Mouse (Mus musculus) urinary bladder, postnatal 10 days (tissue): ENCODE results near the gene Svs2.
"Not testable (repeated sequence)": the region's sequence is repeated elsewhere in the genome, so short reads cannot be mapped to it uniquely, and the experiment has no call there.

Experiments
- DNase-seq: peaks from one replicate; pipeline ENCODE4 v3.0.0; 2022; ENCODE audit warnings: low spot score

Svs2 gene

DNA sequence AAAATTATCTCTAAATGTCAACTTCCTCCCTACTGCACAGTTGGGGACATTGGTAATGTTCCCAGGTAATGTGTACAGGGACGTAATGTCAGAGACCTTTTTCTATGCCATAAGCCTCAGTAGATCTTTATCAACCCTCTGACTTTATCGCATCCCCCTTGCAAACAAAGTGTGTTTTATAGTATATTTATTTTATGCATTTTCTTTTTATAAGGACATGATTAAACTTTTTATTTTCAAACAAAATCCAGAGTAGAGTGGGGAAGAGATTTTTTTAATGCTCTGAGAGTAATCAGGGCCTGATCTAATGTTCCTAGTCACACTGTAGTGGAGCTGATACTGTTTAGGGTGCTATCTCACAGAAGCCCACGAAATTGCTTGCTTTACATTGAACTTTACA is at the start of gene Svs2:
Gene Svs2, minus strand, starts transcription at position 101 of the 400 bp plus-strand sequence.
- no peak for DNase-seq

DNA sequence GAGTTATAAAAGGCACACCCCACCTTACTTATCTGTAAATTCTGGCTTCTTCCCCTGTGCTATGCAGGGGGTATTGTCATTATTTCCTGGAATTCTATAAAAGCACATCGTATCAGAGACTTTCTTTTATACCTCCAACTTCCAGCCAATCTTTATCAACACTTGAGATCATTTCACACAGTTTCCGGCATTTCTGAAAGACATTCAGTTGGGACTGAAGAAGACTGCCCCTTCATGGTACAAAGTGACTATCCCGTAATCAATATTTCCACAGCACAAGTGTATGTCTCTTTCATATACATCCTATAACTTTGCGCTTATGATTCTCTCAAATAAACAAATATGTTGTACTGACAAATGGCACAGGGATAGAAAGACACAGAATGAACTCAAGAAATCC is 40.1 kb upstream of the Svs2 start, which contains the start of gene Svs4:
Gene Svs4, minus strand, starts transcription at position 101 of the 400 bp plus-strand sequence.
- DNase-seq: no peak

DNA sequence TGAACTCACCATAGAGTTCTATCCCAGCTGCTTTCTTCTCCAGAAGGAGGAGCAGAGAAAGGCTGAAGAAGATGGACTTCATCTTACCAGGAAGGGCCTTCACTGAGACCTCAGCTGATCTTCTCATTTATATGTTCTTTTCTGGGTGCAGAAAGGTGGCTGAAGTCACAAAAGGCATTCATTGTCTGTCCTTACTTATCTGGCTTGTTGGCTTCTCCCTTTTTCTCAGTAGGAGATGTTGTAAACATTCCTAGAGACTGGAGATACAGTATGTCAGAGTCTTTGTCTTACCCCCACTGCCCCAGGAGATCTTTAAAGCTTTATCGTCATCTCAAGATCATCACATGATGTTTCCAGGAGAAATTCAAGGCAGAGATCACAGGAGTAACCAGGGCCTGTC is 18.3 kb upstream of the Svs2 start, which contains the start of gene Svs3b:
Gene Svs3b, minus strand, starts transcription at position 101 of the 400 bp plus-strand sequence.
- DNase-seq: not testable (repeated sequence)

DNA sequence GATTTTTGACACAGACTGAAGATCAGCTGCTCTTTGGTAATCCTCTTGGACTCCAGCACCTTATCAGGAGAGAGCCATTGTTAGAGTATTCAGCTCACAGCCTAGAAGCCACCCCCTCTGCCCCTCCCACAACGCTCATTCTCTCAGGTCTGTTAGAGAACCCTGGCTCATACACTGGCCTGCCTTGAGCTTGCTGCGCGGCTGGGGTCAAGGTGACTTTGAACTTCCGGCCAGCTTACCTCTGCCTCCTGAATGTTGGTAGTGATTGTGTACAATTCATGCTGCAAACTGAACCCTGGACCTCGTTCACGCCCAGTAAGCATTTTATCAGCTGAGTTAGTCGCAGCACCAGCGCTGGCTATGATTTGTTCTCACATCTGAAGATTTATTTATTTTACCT is 5.6 kb downstream of the Svs2 start:
- DNase-seq: no peak

DNA sequence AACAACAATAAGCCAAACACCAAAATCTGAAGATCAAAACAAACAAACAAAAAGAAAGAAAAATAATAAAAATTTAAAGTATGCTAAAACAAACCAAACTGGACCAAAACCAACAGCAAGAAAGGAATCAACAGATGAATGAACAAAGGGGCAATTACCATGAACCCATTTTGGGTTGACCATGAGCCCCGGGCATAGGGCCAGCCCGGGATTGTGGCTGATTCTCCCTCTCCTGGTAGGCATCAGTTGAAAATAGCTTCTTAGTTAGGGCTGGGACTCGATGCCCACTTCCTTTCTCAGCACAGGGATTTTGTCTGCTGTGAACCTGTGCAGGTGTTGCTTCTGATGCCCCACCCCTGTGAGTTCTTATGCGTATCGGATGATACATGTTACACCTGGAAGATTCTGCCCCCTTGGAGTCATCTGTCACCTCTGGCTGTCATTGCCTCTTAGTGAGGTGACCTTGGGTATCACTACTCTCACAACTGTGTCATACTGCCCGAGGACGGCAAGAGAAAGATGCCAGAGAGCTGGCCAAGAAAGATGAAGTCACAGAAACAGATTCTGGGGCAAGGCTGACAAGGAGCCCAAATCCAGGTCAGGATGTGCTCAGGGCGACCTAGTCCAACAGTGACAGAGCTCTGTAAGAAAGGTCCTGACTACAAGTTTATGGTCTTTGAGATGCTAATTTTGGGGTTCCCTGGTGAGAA is 9.8 kb downstream of the Svs2 start:
- no peak for DNase-seq

DNA sequence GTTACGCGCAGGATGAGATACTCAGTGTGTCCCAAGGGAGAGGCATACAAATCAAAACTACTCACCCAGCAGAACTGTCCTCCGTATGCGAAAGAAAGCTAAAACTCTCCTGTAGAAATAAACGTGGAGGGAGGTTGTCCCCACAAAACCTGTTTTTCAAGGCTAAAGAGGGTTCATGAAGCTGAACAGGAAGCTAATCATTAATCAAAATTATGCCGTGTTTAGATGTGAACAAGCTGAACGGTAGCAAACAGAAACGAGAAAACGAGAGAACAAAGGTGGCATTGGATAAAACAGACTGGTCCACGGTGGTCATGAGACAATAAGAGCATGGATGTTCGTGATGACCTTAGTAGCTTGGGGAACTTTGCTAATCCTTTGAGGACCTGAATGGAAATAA is 16.7 kb downstream of the Svs2 start, which contains the start of gene Wfdc15b:
Gene Wfdc15b, minus strand, starts transcription at position 139 of the 400 bp plus-strand sequence.
- no peak for DNase-seq

DNA sequence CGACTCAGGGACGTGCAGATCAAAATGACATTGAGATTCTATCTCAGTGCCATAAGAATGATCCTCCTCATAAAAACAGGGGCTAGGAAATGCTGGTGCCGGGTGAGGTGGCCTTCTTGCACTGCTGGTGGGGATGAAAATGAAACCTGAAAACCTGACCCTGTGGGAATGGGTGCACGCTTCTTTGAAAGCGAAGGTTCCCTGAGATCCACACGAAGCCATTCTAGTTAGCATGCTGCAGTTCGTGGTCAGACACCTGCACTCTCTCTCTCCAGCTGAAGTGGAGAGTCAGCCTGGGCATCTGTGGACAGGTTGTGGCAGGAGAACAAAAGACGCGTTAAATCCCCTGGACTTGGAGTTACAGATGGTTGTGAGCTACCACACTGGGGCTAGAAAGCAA is 19.0 kb downstream of the Svs2 start:
- no peak for DNase-seq

DNA sequence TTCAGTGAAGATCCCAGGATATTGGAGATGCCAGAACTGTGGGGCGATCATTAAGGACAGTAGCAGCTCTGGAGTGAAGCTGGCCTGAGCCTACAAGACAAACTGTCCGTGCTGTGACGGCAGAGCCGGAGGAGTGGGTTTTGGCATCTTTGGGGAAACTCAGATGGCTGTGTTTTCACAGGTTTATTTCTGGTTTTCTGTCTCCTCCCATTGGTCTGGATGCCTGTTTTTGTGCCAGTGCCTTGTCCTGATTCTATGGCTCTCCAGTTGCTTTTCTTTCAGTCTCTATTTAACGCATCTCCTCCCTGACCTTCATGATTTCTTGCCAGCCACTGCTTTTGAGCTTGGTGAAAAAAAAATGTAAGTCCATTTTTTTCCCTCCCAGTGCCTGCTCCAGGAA is 25.6 kb downstream of the Svs2 start:
- no peak for DNase-seq

DNA sequence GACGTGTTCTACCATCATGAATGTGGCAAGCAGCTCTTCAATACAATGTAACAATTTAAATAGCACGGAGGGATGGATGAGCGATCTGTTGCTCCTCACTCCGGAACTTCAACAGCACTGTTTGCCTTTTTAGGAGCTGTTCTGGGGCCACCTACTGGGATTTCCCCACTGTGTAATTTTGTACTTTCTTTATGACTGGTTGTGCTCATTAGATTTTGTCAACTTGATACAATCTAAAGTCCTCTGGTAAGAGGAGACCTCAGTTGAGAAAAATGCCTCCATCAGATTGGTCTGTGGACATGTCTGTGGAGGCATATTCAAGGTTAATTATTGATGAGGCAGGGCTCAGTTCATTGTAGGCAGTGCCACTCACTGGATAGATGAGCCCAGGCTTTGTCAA is 27.4 kb downstream of the Svs2 start:
- DNase-seq: no peak

DNA sequence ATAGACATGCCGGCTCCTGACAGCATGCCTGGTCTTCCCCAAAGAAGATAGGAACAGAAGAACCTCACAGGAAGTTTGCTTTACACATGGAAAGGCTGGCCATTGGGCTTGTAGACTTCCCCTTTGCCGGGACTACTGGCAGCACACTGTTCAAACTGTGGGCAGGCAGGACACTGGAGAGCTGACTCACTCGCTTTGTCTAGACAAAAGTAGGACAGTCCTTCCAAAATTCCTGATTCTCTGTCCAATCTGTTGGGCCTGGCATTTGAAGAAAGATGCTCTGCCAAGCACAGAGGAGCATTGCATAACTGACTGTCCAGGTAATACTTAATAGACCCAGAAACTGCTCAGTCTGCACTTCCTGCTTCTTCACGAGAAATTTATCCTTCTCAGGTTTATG is 31.6 kb downstream of the Svs2 start:
- DNase-seq: no peak

DNA sequence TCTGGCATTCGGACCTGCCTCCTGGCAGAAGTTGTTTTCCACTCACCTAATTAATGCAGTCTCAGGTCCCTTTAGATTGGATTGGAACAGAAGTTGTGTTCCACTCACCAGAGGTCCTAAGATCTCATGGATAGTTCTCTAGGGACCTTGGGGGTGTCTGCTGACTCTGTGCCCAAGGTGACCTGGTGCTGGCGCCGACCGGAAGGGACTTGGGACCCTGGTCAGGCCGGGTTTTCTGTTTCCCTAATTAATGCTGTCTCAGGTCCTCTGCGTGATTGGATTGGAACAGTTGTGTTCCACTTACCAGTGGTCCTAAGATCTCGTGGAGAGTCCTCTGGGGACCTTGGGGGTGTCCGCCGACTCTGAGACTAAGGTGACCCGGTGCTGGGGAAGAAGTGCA is 32.3 kb downstream of the Svs2 start:
- DNase-seq: not testable (repeated sequence)

DNA sequence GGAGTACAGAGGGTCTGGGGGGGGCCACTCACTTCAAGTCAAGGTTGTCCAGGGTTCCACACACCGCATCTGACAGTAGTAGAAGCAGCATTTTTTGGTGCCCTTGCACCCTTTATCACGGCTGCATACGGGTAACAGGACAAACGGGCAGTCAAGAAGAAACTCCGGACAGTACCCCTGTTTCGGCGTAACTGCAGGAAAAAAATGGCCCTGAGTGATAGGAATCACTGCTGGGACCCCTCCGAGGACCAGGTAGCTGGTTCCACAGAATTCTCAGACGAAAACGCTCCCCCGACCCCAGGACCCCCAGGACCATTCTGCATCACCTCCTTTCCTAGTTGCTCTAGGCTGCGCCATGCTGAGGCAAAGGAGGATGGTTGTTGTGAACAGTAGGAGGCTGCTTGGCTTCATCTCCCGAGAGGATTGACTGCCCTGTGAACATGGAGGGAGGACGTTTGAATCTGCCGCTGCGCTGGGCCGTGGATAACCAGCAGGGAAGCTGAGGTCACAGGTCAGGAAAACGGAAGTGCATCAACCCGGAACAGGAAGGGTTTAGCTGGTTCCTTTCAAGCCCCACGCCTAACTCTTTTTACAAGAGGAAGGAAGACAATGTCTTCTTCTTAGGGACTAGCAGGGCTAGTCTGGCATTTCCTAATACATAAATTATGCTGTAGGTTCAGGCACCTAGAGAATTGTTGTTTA is 38.5 kb downstream of the Svs2 start, which contains the start of gene Wfdc15a:
Gene Wfdc15a, minus strand, starts transcription at position 505 of the 702 bp plus-strand sequence.
- DNase-seq: no peak

DNA sequence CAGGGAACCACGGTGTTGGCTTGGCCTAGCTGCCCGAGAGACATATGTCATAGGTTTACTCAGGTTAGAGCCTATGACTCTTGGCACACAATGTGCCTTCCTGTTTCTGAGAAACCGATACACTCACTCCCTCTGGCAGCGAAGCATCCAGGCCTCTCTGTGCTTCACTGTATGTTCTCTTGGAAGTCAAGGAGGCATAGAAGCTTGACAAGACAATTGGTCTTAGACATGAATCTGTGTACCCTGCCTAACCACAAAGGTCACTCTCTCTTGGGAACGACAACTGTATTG is 41.6 kb downstream of the Svs2 start:
- no peak for DNase-seq

DNA sequence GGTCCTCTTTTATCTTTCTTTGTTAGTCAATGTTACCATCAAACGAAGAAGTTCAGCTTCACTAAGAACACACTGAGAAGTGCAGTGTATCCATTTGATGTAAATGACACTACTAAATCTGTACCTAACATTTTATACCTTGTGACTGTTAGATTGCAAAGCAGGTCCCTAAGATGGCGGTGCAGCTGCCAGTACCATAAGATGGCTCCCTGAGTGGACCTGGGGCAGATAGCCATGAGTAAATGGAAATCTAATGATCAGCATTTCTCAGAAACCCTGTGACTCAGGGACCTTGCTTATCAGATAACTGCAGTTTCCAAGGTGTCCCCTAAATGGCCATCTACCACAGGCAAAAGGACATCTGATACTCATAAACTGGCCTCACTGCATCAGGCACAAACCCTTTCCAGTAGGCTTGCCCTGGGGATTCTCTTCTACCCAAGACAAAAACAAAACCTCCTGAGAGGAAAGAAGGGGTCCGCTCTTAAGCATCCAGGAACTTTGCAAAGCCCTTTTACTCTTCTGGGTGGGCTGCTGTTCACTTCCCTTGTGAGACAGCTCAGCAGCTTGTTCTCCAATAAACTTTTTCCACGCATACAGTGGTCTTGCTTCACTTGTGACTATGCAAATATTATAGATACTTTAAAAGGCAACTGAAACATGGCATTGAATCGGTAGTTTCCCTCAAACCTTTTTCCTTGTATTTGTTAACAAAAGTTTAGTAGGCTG is 42.1 kb downstream of the Svs2 start:
- DNase-seq: no peak

DNA sequence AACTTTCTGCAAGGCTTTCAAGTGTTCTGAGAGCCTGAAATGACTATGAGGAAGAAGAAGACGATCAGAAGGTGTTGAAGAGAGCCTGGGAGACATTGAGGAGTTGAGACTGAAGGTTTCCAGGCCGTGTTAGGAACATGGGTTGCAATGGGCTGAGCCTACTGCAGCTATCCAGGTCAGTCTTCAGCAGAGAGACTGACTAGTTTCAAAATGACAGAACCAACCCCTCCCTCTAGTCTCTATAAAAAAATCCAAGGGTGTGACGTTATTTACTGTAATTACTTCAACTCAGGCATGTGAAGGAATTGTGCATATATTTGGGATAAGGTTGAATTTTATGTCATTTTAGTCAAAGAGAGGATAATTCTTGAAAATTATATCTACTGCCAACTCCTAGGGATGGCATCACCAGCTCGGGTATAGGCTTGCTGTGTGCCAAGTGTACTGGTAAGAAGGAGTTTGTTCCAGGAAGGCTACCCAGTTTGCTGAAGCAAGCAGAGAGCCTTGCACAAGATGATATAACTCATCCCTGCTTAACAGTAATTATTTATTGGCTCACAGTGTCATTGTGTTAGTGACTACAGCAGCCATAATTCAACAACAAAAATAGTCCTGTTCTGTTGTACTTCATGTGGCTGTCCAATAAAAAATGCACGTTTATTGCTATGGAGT is 43.2 kb downstream of the Svs2 start:
- no peak for DNase-seq

DNA sequence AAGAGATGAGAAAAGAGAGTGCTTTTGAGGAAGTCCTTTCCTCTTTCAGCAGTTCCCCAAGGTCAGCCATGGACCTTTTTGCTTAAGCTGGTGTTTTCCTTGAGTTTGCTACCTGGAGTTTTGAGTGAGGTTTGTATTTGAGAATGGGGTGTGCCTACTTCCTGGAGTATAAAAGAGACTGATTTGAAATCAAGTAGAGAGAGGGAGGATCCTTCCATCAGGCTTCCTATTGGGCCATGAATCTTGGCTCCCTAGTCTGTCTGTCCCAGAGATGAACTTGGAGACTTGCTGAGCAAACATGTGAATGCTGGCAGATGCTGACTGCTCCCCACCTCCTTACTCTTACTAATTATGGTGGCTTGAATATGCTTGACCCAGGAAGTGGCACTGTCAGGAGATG is 46.0 kb downstream of the Svs2 start:
- no peak for DNase-seq

DNA sequence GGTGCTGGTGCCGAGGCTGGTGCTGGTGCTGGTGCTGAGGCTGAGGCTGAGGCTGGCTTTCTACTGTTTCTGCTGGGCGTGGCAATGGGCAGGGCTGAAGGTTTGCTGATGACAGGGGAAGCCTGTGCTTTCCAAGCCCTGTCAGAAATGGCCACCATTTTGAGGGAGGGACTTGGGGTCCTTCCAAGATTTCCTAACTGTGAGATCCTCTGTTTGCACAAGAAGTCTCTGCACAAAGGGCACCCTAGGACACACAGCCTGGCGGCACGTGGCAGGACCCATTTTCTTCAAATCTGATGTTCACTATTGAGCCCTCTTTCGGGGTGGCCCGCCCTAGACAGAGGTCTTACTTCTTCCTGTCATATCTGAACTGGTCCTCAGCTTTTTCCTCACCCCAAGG is 47.7 kb downstream of the Svs2 start, which contains the start of gene Wfdc12:
Gene Wfdc12, minus strand, starts transcription at position 33 of the 400 bp plus-strand sequence.
- no peak for DNase-seq

DNA sequence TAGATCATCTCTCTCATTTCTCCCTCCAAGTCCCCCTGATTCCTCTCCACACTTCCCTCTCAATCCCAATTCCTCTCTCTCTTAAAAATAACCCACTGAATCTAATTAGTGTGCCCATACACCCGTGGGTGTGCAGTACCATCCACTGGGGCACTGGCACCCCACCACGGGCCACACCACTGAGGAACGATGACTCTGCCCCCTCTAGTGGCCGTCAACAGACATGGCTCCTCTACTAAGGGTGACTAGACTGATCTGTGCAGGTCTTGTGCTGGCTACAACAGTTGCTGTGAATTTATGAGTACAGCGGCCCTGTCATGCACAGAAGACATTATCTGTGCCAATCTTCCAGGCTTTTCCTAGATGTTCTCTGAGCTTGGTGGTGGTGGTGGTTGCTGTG is 49.5 kb downstream of the Svs2 start:
- no peak for DNase-seq
